Mouse (Mus musculus) cerebellum, adult 8-10 months (tissue): ENCODE results near the gene N4bp2l1.
"Not testable (repeated sequence)": the region's sequence is repeated elsewhere in the genome, so short reads cannot be mapped to it uniquely, and the experiment has no call there.

Source experiments
- DNase-seq: peaks from one replicate; pipeline ENCODE4 v3.0.0; 2022

N4bp2l1 gene

DNA sequence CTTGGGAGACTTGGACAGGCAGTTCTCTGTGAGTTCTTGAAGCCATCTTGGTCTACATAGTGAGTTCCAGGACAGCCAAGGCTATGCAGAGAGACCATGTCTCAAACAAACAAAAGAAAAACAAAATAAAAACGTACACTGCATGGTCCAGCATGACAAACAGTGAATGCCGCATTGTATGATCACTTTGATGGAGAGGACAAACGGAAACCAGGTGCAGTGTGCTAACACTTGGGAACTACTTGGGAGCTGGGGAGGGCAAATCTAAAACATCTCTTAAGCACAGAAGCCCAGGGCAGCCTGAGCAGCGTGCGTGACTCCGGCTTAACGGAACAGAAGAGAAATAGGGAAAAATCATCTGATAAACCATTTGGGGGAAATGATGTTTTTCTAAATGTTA is at the start of gene N4bp2l1:
Gene N4bp2l1 (minus strand): TSS at position 101 of the 400 bp plus-strand sequence.
- DNase-seq, result no peak

DNA sequence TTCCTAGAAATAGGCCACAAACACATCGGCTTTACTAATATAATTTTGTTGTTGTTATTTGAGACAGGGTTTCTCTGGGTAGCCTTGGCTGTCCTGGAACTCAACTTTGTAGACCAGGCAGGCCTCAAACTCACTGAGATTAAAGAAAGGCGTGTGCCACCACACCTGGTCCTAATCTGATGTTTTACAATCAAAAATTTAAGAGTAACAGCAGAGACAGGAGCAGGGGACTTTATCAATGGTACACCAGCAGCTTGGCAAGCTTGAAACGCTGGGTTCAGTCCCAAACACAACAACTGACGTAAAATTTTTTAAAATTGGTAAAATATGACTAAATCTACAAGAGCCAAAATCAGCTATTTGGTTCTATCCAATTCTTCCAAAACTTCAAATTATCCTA is 47.9 kb upstream of the N4bp2l1 start:
- no peak for DNase-seq

DNA sequence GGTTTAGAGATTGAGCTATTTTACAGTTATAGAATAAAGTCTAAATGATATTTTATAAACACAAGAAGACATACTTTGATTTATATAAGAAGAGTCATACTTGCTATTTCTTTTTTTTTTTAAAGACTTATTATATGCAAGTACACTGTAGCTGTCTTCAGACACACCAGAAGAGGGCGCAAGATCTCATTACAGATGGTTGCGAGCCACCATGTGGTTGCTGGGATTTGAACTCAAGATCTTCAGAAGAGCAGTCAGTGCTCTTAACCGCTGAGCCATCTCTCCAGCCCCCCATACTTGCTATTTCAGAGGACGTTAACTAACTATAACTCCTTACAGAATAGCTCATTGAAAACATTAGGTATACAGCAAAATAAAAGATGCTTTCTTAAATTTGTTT is 46.4 kb upstream of the N4bp2l1 start:
- DNase-seq, result not testable (repeated sequence)

DNA sequence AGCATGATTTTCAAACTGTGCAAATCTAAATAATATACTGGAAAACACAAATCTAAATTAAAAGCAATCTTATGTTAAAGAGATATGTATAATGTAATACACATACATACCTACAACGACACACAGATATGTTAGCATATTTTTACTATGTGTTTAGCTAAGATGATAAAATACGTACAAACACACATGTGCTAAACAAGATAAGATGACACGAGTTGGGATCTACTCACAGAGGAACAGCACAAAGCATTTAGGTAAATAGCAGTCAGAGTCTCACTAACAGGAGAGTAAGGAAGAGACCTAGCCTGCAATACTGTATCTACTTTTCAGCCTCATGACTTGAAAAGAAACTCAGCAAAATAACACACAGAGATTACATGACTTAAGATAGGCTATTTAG is 44.5 kb upstream of the N4bp2l1 start:
- DNase-seq, result no peak

DNA sequence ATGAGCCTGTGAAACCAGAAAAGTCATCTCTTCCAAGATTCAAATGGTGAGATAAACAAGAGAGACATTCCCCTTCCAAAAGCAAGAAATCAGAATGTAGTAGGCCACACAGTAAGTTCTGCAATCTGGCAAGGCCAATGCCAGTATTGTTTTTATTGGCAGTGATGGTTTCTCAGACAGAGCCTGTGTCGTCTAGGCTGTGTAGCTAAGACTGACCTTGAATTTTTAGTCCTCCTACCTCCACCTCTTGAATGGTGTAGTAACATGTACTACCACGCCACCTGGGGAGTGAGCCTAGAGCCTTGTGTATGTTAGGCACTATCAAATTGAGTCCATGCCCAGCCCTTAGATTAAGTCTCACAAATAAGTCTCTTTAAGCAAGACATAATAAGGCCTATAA is 32.7 kb upstream of the N4bp2l1 start:
- no peak for DNase-seq

DNA sequence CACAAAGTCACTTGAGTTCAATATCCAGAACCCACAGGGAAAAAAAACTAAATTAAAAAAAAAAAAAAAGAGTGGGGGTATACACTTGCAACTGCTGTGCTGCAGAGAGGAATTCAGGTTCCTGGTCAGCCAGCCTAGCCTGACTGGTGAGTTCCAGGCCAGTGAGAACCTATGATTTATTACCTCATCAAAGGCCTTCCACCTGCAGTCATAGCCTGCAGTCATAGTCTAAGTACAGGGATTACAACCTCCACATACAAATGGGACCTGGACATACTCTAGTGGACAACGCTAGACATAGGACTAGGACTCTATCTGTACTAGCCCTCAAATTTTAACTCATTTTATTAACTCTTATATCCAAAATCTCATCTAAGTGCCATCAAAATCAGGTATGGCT is 32.3 kb upstream of the N4bp2l1 start:
- DNase-seq, result no peak

DNA sequence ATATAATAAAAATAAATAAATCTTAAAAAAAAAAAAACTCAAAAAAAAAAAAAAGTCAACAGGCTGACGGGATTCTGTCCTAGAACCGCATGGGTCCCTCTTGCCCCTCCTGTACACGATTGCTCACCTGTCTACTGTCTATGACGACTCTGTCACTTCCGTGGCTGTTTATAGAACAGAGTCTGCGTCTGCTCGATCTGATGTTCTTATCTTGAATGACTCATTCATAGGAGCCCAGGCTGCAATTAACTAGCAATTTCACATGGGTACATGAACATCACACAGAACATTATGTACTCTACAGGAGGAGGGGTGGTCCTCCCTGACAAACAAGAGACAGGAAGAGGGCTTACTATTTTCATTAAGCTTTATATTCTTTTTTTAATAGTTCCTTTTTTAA is 28.5 kb upstream of the N4bp2l1 start:
- no peak for DNase-seq

DNA sequence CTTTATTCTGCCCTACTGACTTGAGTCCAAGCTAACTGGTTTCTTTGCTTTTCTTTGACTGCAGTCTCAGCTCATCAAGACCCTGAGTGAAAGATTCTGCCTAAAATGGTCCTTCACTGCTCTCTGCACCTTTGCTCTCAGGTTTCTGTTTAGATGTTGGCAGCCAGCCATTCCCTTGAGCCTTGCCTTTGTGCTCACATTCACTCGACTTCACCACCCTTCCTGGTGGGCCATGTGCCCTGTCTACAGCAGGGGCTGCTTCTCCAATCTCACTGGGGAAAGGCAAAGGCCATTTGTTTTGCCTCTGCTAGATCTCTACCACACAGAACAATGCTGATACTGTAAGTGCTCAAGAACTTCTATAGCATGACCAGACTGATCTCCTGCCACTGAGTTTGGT is 25.8 kb upstream of the N4bp2l1 start:
- DNase-seq, result no peak

DNA sequence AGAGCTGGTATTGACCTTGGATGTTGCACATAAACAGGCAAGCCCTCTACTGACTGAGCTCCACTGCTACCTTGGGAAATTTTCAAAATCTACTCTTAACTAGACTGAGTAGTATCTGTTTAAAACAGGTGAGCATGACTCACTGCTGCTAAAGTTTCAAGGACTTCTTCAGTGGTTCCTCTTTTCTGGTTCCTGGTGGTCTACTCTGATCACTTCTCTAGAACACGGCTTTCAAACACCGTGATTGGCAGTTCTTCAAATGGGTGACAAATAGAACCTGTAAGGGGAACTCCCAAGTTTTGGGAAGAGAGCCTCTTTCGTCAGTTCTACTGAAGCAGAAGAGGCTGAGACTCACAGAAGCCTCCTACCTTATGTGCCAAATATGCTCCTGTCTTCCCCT is 24.6 kb upstream of the N4bp2l1 start:
- no peak for DNase-seq

DNA sequence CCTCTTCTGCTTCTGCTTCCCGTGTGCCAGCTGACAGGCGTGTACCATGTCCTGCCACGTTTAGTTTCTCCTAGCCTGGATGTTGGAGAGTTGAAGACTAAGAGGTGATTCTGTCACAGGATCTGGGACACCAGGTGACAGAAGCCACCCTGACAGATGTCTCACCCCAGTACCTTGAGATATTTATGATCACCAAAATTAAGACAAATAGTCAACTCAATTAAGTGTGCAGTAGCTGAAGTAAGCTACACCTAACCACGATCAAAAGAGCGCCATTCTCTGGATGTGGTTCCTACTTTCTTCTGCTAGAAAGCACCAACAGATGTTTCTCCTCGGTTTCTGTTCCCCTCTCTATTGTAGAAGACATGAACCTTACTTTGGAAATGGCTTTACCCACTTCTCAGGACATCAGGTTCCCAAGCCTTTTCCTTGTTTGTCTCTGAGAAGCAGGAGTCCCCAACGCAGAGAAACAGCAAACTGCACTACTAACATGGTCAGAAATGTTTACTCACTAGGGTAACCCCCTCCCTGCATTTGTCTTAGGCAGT is 23.7 kb upstream of the N4bp2l1 start:
- no peak for DNase-seq

DNA sequence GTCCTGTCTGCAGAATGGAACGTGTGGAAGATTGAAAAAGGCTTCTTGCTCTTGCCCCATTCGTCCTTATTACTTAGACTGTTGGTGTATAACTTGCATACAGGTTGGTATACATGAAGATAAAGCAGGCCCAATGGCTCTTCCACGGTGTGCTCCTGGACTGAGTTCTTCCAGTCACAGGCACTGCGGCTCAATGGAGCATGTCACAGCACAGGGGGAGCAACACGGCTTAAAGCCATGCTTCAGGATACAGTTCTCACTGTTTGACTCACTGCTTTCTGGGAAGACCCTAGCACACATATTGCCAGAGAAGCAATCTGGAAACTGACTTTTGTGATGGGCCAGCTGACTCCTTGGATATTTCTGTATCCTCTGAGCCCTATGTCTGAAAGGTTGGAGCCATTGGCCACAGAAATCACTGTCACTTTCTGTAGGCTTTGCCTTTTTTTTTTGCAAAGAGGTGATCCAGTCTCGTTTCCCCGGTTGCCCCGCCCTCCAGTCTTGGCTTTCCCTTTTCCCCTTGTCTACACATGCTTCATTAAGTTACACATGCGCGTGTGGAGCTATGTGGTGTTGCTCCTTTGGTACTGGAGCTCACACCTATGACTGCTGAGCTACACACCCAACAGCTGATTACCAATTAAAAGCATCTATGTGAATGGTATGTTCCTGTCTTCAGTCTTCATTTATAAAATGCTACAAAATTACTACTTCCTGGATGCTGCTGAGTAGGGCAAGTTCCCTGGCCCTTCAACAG is 21.8 kb upstream of the N4bp2l1 start:
- no peak for DNase-seq

DNA sequence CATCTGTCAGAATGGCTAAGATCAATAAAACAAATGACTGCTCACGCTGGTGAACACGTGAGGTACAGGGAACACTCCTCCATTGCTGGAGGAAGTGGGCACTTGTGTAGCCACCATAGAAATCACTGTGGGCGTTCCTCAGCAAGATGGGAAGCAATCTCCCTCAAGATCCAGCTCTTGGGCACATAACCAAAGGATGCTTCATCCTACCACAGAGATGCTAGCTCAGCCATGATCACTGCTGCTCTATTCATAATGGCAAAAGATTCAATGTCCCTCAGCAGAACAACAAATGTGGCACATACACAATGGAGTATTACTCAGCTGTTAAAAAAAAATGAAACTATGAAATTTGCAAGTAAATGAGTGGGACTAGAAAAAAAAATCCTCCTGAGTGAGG is 19.7 kb upstream of the N4bp2l1 start:
- DNase-seq, result no peak

DNA sequence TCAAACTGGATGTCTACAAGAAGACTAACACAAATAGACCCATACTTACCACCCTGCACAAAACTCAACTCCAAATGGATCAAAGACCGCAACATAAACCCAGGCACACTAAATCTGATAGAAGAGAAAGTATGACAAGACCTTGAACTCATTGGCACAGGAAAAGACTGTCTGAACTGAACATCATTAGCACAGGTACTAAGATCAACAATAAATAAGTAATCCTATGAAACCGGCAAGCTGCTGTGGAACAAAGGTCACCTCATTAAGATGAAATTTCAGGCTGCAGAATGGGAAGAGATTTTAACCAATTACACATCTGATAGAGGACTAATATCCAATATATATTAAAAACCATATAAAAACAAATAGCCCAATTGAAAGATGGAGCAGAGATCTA is 19.2 kb upstream of the N4bp2l1 start:
- DNase-seq, result no peak

DNA sequence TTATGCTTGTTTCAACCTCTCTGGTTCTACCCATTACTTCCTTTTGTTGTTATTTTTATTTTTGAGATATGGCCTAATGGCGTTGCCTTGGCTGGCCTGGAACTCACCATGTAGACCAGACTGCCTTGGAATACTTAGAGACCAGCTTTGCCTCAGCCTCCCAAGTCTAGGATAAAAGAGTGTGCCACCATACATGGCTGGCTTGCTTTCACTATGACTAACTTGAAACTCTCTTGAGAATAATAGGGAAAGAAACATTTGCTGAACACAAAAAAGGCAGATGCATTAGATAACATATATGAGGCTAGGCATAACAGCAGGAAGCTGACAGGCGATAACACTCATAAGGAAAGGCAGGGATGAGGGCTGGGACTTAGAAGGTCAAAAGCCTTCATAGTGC is 17.1 kb upstream of the N4bp2l1 start:
- no peak for DNase-seq

DNA sequence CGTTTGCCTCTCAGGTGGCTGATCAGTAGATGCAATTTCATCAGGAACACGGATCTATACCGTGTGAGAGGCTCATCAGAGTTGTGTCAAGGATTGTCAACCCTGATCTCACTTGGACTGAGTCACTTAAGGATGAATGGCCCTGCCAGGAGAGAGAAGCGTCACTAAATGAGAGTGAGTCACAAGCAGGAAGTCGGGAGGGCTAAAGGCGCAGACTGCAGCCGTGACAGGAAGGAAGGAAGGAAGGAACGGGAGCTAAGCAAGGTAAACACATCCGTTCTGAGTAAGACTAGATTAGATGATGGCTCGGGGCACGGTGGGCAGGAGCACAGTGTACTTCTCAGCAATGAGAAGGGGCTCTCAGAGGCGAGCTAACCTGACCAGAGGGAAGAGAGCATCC is 14.7 kb upstream of the N4bp2l1 start:
- no peak for DNase-seq

DNA sequence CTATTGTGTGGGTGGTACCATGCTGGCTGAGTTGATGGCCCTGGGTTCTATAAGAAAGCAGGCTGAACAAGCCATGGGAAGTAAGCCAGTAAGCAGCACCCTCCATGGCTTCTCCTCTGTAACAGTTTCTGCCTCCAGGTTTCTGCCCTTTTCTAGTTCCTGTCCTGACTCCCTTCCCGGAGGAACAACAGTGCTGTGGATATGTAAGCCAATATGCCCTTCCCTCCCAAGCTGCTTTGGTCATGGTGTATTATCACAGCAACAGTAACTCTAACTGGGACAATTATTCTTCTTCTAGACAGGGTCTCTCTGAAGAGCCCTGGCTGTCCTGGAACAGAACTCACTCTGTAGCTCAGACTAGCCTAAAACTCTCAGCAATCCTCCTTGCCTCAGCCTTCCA is 14.1 kb upstream of the N4bp2l1 start:
- DNase-seq, result no peak

DNA sequence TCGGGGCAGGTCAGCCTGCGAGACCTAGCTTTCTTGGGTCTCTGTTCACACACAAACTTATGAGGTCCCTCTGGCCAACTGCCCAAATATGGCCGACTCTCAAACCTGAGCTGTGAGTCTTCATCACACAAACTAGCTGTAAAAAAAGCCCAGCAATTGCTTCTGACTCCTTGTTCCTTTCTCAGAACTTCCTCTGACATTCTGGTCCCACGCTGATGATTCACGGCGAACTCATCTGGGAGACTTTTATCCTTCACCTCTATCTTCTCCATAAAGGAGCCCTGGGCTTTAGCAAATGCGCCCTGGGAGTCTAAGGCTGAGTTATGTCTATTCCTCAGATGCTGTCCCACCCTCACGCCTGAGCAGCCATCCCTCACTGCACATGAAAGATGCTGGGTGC is 10.6 kb upstream of the N4bp2l1 start:
- no peak for DNase-seq

DNA sequence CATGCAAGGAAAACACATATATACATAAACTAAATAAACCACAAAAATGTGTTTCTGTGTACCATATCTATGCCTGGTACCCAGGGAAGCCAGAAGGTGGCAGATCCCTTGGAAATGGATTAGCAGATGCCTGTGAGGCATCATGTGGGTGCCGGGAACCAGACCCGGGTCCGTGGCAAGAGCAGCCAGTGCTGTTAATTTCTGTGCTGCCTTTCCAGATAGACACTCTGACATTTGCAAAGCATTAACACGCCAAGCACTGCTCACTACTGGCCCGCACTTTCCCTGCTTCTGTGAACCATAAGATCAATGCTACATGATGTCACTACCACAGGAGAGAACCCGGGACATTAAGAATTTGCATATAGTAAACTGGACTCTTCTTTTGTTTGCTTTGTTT is 9.1 kb upstream of the N4bp2l1 start:
- no peak for DNase-seq

DNA sequence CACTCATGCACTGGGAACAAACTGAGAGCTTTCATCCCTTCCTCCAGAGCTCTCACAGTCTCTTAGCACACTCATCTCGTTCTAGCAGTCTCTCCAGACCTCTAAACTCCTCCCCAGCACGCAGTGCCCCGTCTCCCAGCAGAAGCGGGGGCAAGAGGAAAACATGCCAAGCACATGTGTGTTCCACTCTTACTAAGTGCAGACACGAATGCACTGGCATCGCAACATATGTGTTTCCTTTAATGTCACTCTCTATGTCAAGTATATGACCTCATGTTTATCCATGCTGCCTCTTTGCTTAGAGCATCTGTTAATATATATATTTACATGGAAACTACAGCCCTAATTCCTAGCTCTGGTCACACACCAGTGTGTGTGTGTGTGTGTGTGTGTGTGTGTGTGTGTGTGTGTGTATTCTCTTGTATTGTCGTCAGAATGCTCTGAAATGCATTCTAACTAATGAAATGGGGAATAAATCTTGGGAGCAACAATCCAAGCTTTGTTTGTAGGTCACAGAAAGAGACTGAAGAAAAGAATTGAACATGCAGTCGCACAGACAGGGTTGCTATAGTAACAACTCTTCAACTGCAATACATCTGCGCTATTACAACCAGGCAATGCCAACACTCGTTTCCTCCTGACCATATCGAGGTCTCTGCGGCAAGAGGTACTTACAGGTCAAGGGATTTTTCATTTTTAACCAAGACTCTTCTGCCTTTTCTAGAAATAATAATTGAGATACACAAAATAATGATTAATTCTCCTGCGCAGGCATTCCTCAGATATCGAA is 4.6 kb upstream of the N4bp2l1 start:
- no peak for DNase-seq

DNA sequence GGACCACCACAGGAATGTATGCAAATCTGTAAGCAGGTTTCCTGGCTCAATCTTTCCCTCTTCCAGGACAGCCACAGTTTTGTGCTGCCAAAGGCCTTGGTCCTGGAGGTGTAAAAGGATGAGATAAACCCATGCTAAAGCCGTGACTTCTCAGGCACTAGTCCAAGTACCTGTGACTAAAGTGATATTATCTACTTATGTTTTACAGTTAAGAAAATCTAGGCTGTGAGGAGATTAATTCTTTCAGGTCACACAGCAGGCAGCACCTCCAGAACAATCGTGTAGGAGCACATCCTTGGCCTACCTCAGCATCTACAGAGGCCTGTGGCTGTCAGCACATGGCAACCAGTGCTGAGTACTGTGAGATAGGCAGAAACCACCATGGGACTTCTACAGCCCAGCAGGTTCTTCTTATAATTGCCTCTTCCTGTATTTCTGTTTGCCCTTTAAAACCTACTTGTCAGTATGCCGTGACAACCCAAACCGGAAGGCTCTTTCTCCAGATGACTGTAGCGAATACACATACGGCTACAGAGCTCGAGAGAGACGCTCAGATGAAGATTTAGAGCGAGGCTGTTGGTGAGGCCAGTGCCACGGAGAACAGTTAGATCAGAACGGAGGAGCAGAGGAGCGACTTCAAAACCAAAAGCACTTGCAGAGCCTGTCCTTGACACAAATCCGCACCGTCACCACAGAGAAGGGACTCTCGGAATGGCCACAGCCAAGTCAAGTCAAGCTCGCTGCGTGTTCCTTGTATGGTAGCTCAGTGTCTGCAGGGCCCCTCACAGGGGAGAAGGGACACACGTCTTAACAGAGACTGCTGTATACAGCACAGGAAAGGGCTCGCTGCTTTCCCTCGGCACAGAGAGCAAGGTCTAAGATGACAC is 3.8 kb upstream of the N4bp2l1 start:
- DNase-seq, result no peak

DNA sequence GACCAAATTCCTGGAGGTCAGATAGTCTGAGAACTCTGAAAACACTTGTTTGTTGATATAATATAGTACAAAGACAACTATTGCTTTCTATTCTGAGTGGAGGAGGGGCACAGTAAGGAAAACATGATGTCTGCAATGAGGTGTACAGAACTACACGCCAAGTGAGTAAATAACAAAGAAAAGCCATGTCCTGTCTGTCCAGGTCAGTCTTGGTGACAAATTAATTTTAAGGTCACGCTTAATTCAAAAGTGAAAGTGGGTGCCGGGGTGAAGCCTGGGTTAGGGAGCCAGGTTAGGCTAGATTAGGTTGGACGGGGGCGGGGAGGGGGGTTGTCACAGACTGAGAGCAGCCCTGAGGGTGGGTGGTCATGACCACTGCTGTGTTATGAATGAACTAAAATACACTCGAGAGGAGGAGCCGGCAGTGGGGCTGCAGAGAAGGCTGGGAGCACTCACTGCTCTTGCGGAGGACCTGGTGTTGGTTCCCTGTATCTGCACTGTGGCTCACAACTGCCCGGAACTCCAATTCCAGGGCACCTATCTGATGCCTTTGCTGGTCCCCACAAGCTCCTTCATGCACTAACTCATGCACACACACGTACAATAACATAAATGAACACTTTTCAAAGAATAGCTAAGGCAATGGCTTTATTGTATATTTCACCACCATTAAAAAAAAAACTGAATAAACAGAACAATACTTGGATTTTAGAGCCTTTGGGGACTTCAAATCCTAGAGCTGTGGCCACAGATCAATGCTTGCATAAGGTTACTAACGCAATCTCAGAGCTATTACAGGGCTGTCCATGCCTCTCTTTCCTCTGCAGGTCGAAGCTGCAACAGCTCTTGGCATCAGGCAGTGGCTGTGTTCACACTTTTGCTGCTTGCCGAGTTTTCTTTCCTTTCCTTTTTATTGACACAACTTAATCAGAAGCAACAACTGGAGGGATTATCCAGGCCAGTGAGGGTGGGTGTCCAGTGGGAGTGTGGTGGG is 2.6 kb upstream of the N4bp2l1 start:
- DNase-seq, result no peak
